Mouse (Mus musculus): ENCODE measurements around the gene Lrrc74a. TPM values are rescaled to one million over a fixed set of nuclear protein-coding genes. Genes with fewer than 3 reads are reported as not detected.

The Lrrc74a gene
- total RNA-seq, 1 experiment from 2014 or later: not detected

DNA sequence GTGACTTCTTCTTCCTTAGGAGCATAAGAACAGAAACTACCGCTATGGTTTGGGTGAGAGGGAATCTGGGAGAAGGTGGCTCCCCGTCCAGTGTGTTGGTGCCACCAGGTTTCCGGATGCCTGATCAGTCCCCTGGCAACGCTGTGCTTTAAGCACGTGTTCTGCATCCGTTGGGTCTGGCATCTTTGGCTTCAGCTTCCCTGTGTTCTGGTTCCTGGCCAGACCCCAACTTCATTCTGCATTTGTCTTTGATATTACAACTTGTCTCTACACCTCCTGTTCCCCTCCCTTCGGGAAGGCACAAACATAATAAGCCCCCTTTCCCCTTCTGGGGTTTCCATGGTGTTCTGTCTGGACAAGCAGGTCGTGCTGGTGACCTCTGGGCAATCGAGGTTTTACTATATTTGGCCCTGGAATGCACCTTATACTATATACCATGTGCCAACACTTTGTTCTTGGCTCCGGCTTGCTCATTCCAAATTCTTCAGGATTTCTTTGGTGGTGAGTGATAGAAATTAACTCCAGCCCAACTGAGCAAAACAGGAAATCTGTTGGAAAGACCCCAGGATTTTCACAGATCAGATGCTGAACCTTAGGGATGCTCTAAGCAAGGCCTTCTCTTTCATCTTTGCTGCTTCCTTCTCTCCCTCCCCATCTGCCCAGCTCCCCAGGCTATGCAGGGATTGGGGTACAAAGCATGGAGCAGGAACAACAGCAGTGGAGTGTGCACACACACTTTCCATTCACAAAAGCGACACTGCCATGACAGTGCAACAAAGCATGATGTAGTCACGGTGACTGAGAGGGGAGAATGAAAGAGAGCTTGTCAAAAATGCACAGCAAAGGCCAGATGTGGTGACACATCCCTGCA is 52.2 kb downstream of the Lrrc74a start:
- no peak for DNase-seq

GRCm38 (mm10) chr12:86787020-86787553 is 52.9 kb downstream of the Lrrc74a start:
- peak; percentile 84 for DNase-seq

- DNase-seq: no peak
Measured at GRCm38 (mm10) chr12:86790100-86790848, 56.1 kb downstream of the Lrrc74a start.

- DNase-seq: peak; percentile 95
Measured at GRCm38 (mm10) chr12:86790849-86791127, 56.6 kb downstream of the Lrrc74a start.

GRCm38 (mm10) chr12:86791987-86792386 is 57.8 kb downstream of the Lrrc74a start:
- DNase-seq: no peak

- peak; percentile 70 for DNase-seq
Measured at GRCm38 (mm10) chr12:86793830-86794229, 59.7 kb downstream of the Lrrc74a start.

GRCm38 (mm10) chr12:86794331-86794730 is 60.2 kb downstream of the Lrrc74a start:
- DNase-seq: no peak

GRCm38 (mm10) chr12:86795076-86795837 is 61.1 kb downstream of the Lrrc74a start:
- no peak for DNase-seq

GRCm38 (mm10) chr12:86795838-86796232 is 61.7 kb downstream of the Lrrc74a start:
- peak; percentile 89 for DNase-seq

DNA sequence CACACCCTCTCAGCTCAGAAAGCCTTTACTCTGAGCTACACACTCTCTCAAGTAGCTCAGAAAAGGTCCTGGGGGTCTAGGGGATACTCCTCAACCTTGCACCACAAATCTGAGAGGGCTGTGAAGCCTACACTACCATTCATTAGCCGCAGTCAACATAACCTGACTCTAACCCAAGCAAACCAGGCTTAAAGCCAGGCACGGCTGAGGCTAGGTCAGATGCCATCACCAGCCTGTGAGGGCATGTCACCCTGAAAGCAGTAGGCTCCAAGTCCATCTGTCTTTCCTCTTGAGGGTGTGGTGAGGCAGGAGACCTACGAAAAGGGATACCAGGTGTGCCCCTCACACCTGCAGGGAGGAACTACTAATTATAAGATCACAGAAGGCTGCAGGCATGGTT is 62.2 kb downstream of the Lrrc74a start:
- no peak for DNase-seq

GRCm38 (mm10) chr12:86797771-86798170 is 63.6 kb downstream of the Lrrc74a start:
- peak; percentile 37 for DNase-seq

DNA sequence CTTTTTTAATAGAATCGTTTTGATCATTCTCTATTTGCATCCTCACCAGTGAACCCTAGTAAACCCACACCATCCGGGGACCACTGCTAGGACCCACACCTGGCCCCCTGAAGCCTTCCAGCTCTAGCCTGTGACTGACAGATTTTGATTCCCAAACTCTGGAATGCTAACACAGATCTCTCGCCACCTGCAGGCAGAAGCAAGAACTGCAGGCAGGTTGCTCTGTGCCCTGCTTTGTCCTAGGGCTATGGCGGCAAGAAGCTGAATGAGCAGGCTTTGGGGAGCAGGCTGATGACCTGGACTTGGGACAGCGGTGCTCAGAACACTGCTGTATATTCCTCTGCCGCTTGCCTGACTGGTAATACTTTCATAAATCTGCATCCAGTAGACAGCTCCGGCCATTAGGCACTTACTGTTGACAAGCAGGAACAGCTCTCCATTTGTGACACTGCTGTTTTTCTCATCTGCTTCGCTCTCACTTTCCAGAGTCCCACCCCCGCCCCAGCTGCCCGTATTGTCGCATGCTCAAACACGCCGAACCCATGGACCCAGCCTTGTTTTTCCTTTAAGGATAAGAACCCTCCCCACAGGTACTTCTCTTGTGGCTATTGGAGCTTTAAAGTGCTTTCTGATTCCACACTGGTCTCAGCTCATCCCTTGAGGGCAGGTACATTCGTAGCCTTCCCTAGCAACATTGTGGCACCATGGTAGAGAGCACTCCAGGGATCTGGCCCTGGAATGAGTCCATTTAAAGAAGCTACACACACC is 64.8 kb downstream of the Lrrc74a start:
- DNase-seq: peak; percentile 90

- DNase-seq: no peak
Measured at GRCm38 (mm10) chr12:86799786-86800185, 65.6 kb downstream of the Lrrc74a start.

- peak; percentile 40 for DNase-seq
Measured at GRCm38 (mm10) chr12:86800336-86800735, 66.2 kb downstream of the Lrrc74a start.

GRCm38 (mm10) chr12:86800765-86801147 is 66.6 kb downstream of the Lrrc74a start:
- peak; percentile 79 for DNase-seq

- peak; percentile 99 for DNase-seq
Measured at GRCm38 (mm10) chr12:86801148-86802004, 67.2 kb downstream of the Lrrc74a start.

- peak; percentile 76 for DNase-seq
Measured at GRCm38 (mm10) chr12:86802005-86802671, 68.0 kb downstream of the Lrrc74a start.

DNA sequence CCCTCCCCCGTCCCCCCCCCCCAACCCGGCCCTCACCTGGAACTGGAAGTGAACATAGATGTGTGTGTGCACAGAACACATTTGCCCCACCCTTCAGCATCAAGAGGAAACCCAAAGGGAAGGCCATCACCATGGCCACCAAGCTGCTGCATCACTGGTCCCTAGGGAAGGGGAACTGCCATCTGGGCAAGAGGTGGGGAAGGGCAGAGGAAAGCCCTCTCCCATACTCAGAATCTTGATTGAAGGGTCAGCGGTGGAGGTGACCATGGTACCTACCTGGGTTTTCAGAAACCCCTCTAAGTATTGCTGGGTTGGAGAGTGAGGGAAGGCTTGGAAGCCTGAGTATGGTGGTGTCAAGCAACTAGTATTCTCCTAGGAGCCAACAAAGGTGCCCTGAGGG is 68.7 kb downstream of the Lrrc74a start:
- no peak for DNase-seq

GRCm38 (mm10) chr12:86803651-86804307 is 69.6 kb downstream of the Lrrc74a start:
- DNase-seq: no peak

GRCm38 (mm10) chr12:86804308-86804700 is 70.1 kb downstream of the Lrrc74a start:
- DNase-seq: peak; percentile 33
